Mouse (Mus musculus): ENCODE results near the gene Leap2. TPM values are rescaled to one million over a fixed set of nuclear protein-coding genes. Genes with fewer than 3 reads are reported as not detected.

Gene Leap2
- polyA plus RNA-seq, 1 experiment from 2014 or later: not detected

- Histone ChIP-seq H3K27ac (no peak within 1 kb of the TSS), H3K36me3 (no peaks in the 10 kb centered on the region), H3K4me3 (peak within 1 kb of the TSS; percentile 44), H3K27me3 (peaks cover 76% of the 10 kb centered on the region), H3K4me2 (peak within 1 kb of the TSS; percentile 69), H3K9me3 (no peaks in the 10 kb centered on the region), H3K9ac (peak within 1 kb of the TSS; percentile 66), H3K4me1 (replicated peaks) (peaks cover 13% of the 10 kb centered on the region)
- ATAC-seq (ENCODE audit: low FRiP score): peak; percentile 57; the same call in 1 of the 2 replicates
- 5% methylated on average over 42 of the region's 42 CpGs for WGBS
These were observed 33.8 kb upstream of the Leap2 start, which contains the start of the genes Gm10447 and Shroom1 for GRCm38 (mm10) chr11:53456474-53457371. Gene Gm10447 (minus strand): TSS chr11:53457110. Gene Shroom1 (plus strand): TSS chr11:53457205.

- no peak overlapping the region for H3K27ac ChIP-seq
- H3K4me1 ChIP-seq (replicated peaks): peaks cover 13% of the 10 kb centered on the region
- H3K27me3 ChIP-seq: peaks cover 49% of the 10 kb centered on the region
- no peak overlapping the region for H3K9ac ChIP-seq
- 90% methylated on average over 5 of the region's 5 CpGs for WGBS
- H3K4me2 ChIP-seq: no peak overlapping the region
- H3K36me3 ChIP-seq: no peaks in the 10 kb centered on the region
- H3K4me3 ChIP-seq: no peak overlapping the region
- no peak for ATAC-seq (ENCODE audit: low FRiP score)
- H3K9me3 ChIP-seq: no peaks in the 10 kb centered on the region
These were observed 30.1 kb upstream of the Leap2 start for GRCm38 (mm10) chr11:53453031-53453430.

GRCm38 (mm10) chr11:53452396-53452795, 29.4 kb upstream of the Leap2 start:
- Histone ChIP-seq H3K9ac (no peak overlapping the region), H3K4me3 (no peak overlapping the region), H3K4me1 (replicated peaks) (peaks cover 11% of the 10 kb centered on the region), H3K36me3 (no peaks in the 10 kb centered on the region), H3K27ac (no peak overlapping the region), H3K4me2 (no peak overlapping the region), H3K9me3 (no peaks in the 10 kb centered on the region), H3K27me3 (peaks cover 43% of the 10 kb centered on the region)
- WGBS: 94% methylated on average over 9 of the region's 9 CpGs
- no peak for ATAC-seq (ENCODE audit: low FRiP score)

GRCm38 (mm10) chr11:53451361-53451760, 28.4 kb upstream of the Leap2 start:
- WGBS: 81% methylated on average over 2 of the region's 2 CpGs

GRCm38 (mm10) chr11:53450070-53450705, 27.2 kb upstream of the Leap2 start:
- Histone ChIP-seq H3K27ac (no peak overlapping the region), H3K36me3 (no peaks in the 10 kb centered on the region), H3K27me3 (peaks cover 24% of the 10 kb centered on the region), H3K9ac (no peak overlapping the region), H3K4me1 (replicated peaks) (no peaks in the 10 kb centered on the region), H3K4me2 (no peak overlapping the region), H3K9me3 (no peaks in the 10 kb centered on the region), H3K4me3 (no peak overlapping the region)
- ATAC-seq (ENCODE audit: low FRiP score): no peak
- WGBS: 67% methylated on average over 15 of the region's 15 CpGs

More at GRCm38 (mm10) chr11:53451361-53451760, 28.4 kb upstream of the Leap2 start:
- H3K9ac ChIP-seq: no peak overlapping the region
- no peaks in the 10 kb centered on the region for H3K36me3 ChIP-seq
- no peak overlapping the region for H3K4me2 ChIP-seq
- peaks cover under 1% of the 10 kb centered on the region; the same call in 1 of the 2 replicates for H3K4me1 ChIP-seq (replicated peaks)
- H3K27me3 ChIP-seq: peaks cover 32% of the 10 kb centered on the region
- H3K27ac ChIP-seq: no peak overlapping the region
- H3K9me3 ChIP-seq: no peaks in the 10 kb centered on the region
- H3K4me3 ChIP-seq: no peak overlapping the region
- no peak for ATAC-seq (ENCODE audit: low FRiP score)

- H3K4me3 ChIP-seq: no peak overlapping the region
- no peaks in the 10 kb centered on the region for H3K36me3 ChIP-seq
- H3K9ac ChIP-seq: no peak overlapping the region
- H3K27me3 ChIP-seq: peaks cover 11% of the 10 kb centered on the region
- H3K4me1 ChIP-seq (replicated peaks): no peaks in the 10 kb centered on the region
- no peak for ATAC-seq (ENCODE audit: low FRiP score)
- no peaks in the 10 kb centered on the region for H3K9me3 ChIP-seq
- 97% methylated on average over 1 of the region's 1 CpGs for WGBS
- no peak overlapping the region for H3K27ac ChIP-seq
- H3K4me2 ChIP-seq: no peak overlapping the region
These were observed 25.6 kb upstream of the Leap2 start for GRCm38 (mm10) chr11:53448529-53448928.

- Histone ChIP-seq H3K4me2 (no peak overlapping the region), H3K9me3 (no peaks in the 10 kb centered on the region), H3K27me3 (peaks cover 11% of the 10 kb centered on the region), H3K4me3 (no peak overlapping the region), H3K4me1 (replicated peaks) (no peaks in the 10 kb centered on the region), H3K9ac (no peak overlapping the region), H3K27ac (no peak overlapping the region), H3K36me3 (no peaks in the 10 kb centered on the region)
- WGBS: 87% methylated on average over 8 of the region's 8 CpGs
- ATAC-seq (ENCODE audit: low FRiP score): no peak
These were observed 25.0 kb upstream of the Leap2 start for GRCm38 (mm10) chr11:53447996-53448395.

DNA sequence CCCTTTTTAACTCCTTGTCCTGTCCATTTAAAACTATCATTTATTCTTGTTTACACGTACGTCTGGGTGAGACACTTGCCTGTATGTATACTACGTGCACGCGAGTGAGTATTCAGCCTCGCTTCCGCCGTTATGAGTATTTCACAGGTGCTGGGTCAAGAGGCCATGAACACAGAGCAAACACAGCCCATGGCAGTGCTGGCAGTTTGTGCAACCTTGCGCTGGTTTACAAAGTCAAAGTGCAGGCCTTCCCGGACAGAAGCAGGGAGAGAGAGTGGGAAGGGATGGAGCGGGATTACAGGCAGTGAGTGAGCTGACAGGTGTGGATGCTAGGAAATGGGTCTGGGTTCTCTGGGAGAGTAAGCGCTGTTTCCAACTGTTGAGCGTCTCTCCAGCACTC, 23.2 kb upstream of the Leap2 start:
- H3K9me3 ChIP-seq: no peaks in the 10 kb centered on the region
- H3K9ac ChIP-seq: 0 out of 2 replicates have a peak overlapping the region, but pooled peaks have one; percentile 8
- 90% methylated on average over 13 of the region's 13 CpGs for WGBS
- H3K27me3 ChIP-seq: peaks cover 11% of the 10 kb centered on the region; the same call in 1 of the 2 replicates
- H3K4me2 ChIP-seq: no peak overlapping the region
- no peak for ATAC-seq (ENCODE audit: low FRiP score)
- no peak overlapping the region for H3K4me3 ChIP-seq
- H3K36me3 ChIP-seq: no peaks in the 10 kb centered on the region
- H3K27ac ChIP-seq: no peak overlapping the region
- no peaks in the 10 kb centered on the region for H3K4me1 ChIP-seq (replicated peaks)

DNA sequence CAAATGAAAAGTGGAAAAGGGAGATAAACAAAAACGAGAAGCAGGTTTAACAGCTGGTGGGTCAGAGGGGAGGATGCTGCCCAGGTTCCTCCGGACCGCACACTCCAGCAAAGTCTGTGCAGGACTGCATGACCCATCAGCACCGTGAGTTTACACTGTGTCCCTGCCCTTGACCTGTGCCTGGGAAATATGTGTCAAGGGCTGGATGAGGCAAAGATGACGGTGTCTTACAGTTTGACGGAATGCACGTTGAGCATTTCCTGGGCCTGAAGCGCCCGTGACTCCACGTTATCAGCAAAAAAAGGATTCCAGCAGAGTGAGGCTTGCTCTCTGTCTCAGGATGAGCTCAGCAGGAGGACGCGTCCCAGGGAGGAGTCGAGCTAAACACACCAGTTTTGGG, 22.6 kb upstream of the Leap2 start:
- H3K4me2 ChIP-seq: no peak overlapping the region
- no peak for ATAC-seq (ENCODE audit: low FRiP score)
- peaks cover 8% of the 10 kb centered on the region; the same call in 1 of the 2 replicates for H3K27me3 ChIP-seq
- H3K36me3 ChIP-seq: no peaks in the 10 kb centered on the region
- 65% methylated on average over 13 of the region's 13 CpGs for WGBS
- no peak overlapping the region for H3K4me3 ChIP-seq
- no peaks in the 10 kb centered on the region for H3K4me1 ChIP-seq (replicated peaks)
- H3K9me3 ChIP-seq: no peaks in the 10 kb centered on the region
- H3K27ac ChIP-seq: no peak overlapping the region
- 0 out of 2 replicates have a peak overlapping the region, but pooled peaks have one; percentile 8 for H3K9ac ChIP-seq

DNA sequence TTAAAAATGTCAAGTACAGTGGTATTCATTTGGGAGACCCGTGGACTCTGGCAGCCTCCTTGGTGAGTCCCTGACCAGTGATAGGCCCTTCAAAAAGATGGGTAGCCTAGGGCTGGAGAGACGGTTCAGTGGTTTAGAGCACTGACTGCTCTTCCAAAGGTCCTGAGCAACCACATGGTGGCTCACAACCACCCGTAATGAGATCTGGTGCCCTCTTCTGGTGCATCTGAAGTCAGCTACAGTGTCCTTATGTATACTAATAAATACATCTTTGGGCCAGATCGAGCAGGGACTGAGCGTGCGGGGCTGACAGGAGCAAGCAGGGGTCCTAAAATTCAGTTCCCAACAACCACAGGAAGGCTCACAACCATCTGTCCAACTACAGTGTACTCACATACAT, 20.9 kb upstream of the Leap2 start:
- Histone ChIP-seq H3K27me3 (0 out of 2 replicates have a peak, but pooled peaks cover 3% of the 10 kb centered on the region), H3K36me3 (no peaks in the 10 kb centered on the region), H3K4me1 (replicated peaks) (no peaks in the 10 kb centered on the region), H3K27ac (no peak overlapping the region), H3K4me2 (no peak overlapping the region), H3K4me3 (no peak overlapping the region), H3K9me3 (no peaks in the 10 kb centered on the region), H3K9ac (no peak overlapping the region)
- no peak for ATAC-seq (ENCODE audit: low FRiP score)
- WGBS: 39% methylated on average over 6 of the region's 6 CpGs

- Histone ChIP-seq H3K9ac (no peak overlapping the region), H3K36me3 (peaks cover 3% of the 10 kb centered on the region; the same call in 1 of the 2 replicates), H3K9me3 (no peaks in the 10 kb centered on the region), H3K27ac (0 out of 2 replicates have a peak overlapping the region, but pooled peaks have one; percentile 23), H3K27me3 (0 out of 2 replicates have a peak, but pooled peaks cover 3% of the 10 kb centered on the region), H3K4me1 (replicated peaks) (no peaks in the 10 kb centered on the region), H3K4me3 (no peak overlapping the region), H3K4me2 (no peak overlapping the region)
- 63% methylated on average over 12 of the region's 12 CpGs for WGBS
- ATAC-seq (ENCODE audit: low FRiP score): no peak
These were observed 19.0 kb upstream of the Leap2 start for GRCm38 (mm10) chr11:53441921-53442320.

DNA sequence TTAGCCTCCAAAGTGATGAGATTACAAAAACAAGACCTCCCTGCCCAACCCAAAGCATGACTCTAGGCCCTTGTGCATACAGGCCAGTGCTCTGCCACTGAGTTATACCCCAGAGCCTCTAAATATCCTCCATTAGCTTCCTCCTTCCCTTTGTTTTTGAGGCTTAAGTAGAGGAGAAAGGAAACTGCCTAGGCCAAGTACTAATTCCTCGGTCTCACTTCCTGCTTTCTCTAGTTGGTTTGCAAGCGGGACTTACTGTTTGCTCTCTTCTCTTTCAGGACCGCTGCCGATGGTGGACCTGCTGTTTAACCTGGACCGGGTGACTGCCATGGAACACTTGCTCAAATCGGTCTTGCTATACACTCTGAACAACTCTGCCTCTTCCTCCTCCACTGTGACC, 13.4 kb upstream of the Leap2 start:
- H3K27me3 ChIP-seq: no peaks in the 10 kb centered on the region
- no peak for ATAC-seq (ENCODE audit: low FRiP score)
- peaks cover 6% of the 10 kb centered on the region; the same call in 1 of the 2 replicates for H3K4me1 ChIP-seq (replicated peaks)
- no peak overlapping the region for H3K9ac ChIP-seq
- H3K9me3 ChIP-seq: no peaks in the 10 kb centered on the region
- no peak overlapping the region for H3K4me3 ChIP-seq
- WGBS: 85% methylated on average over 6 of the region's 6 CpGs
- no peak overlapping the region for H3K27ac ChIP-seq
- no peak overlapping the region for H3K4me2 ChIP-seq
- H3K36me3 ChIP-seq: peaks cover 3% of the 10 kb centered on the region; the same call in 1 of the 2 replicates

All from hindbrain, embryonic 13.5 days (tissue).